Mouse (Mus musculus) frontal cortex, postnatal 10 days (tissue): ENCODE results near the gene Prkn.
A peak's percentile ranks its signal among the peaks of the same experiment; 100 is the strongest.

ENCODE experiments used
- DNase-seq, 2 experiments: peaks; one replicate each; pipeline ENCODE4 v3.0.0; 2022; ENCODE audit warnings: low spot score in 2 of 2, mixed read lengths in 1 of 2

Gene Prkn

GRCm38 (mm10) chr17:10840148-10840707, at the start of gene Prkn, which contains the start of gene Pacrg:
Gene Prkn (plus strand): TSS chr17:10840384.
Gene Pacrg (minus strand): TSS chr17:10840311.
- DNase-seq: peak; percentile 96 to 97

- DNase-seq: no peak
These were observed 48.5 kb upstream of the Prkn start for GRCm38 (mm10) chr17:10791661-10792060.

GRCm38 (mm10) chr17:10806692-10807091, 33.5 kb upstream of the Prkn start:
- DNase-seq: no peak

- DNase-seq: no peak
These were observed 32.8 kb upstream of the Prkn start for GRCm38 (mm10) chr17:10807261-10807998.

- no peak for DNase-seq
These were observed 31.6 kb upstream of the Prkn start for GRCm38 (mm10) chr17:10808571-10808970.

- DNase-seq: no peak
These were observed 21.2 kb upstream of the Prkn start for GRCm38 (mm10) chr17:10818971-10819370.

- peak; percentile 41 to 50 for DNase-seq
These were observed 582 bp downstream of the Prkn start for GRCm38 (mm10) chr17:10840731-10841201.

- DNase-seq: no peak
These were observed 14.0 kb downstream of the Prkn start for GRCm38 (mm10) chr17:10854207-10854606.

GRCm38 (mm10) chr17:10874208-10875187, 34.3 kb downstream of the Prkn start:
- no peak for DNase-seq

GRCm38 (mm10) chr17:10878986-10879385, 38.8 kb downstream of the Prkn start:
- DNase-seq: no peak

- DNase-seq: no peak
These were observed 42.1 kb downstream of the Prkn start for GRCm38 (mm10) chr17:10882260-10882659.

GRCm38 (mm10) chr17:10887924-10888323, 47.7 kb downstream of the Prkn start:
- DNase-seq: no peak

GRCm38 (mm10) chr17:10901686-10902228, 61.6 kb downstream of the Prkn start:
- no peak for DNase-seq

GRCm38 (mm10) chr17:10936698-10937097, 96.5 kb downstream of the Prkn start:
- no peak for DNase-seq

GRCm38 (mm10) chr17:10937844-10938243, 97.7 kb downstream of the Prkn start:
- no peak for DNase-seq

GRCm38 (mm10) chr17:10938755-10939154, 98.6 kb downstream of the Prkn start:
- DNase-seq: no peak

GRCm38 (mm10) chr17:10946552-10946951, 106.4 kb downstream of the Prkn start:
- DNase-seq: no peak

- DNase-seq: no peak
These were observed 107.4 kb downstream of the Prkn start for GRCm38 (mm10) chr17:10947614-10948013.

- DNase-seq: no peak
These were observed 119.1 kb downstream of the Prkn start for GRCm38 (mm10) chr17:10959066-10959864.

GRCm38 (mm10) chr17:10962151-10962550, 122.0 kb downstream of the Prkn start:
- no peak for DNase-seq

GRCm38 (mm10) chr17:10982136-10982535, 142.0 kb downstream of the Prkn start:
- no peak for DNase-seq
